Mouse (Mus musculus) Muller cell, postnatal 12 days (primary cell): ENCODE results near the gene Pdzk1ip1.

Experiments used
- DNase-seq: peaks from one replicate; pipeline ENCODE4 v3.0.0-alpha.2; 2015; ENCODE audit errors: inconsistent ontology term

Gene Pdzk1ip1

DNA sequence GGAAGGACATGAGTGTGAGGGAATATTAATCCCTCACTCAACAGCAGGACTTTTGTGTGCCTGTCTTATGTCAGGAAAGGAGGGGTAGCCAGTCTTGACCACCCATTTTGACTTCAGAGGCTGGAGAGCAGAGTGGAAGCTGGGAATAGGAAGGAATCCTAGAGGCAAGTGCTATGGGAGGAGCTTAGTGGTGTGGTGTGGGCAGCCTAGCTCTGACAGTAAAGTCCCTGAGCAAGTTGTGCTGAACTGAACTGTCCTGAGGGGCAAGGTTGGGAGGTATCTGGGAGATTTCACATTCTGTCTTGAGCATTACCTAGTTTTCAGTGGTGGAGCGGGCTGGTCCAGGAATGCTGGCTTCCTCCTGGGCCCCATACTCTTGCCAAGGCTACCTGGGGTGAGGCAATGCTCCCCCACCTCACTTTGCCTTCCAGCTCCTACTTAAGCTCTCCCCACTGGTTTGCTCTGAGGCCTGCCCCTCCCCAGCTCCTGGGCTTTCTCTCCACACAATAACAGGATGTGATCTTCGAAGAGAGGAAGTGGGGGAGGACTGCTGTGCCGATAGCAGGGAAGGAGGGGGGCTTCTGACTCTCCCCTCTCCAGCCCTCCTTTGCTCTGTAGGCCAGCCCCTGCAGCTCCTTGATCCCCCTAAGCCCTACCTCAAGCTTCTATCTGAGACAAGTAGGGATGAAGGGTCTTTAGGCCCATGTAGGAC lies 13.1 kb upstream of the Pdzk1ip1 start:
- DNase-seq, result no peak

GRCm38 (mm10) chr4:115078892-115079820 lies 9.4 kb upstream of the Pdzk1ip1 start:
- DNase-seq, result peak; percentile 46

GRCm38 (mm10) chr4:115079821-115080349 lies 8.6 kb upstream of the Pdzk1ip1 start:
- DNase-seq, result no peak

- no peak for DNase-seq
Measured at GRCm38 (mm10) chr4:115083031-115083430, 5.5 kb upstream of the Pdzk1ip1 start.

GRCm38 (mm10) chr4:115085522-115086095 lies 2.9 kb upstream of the Pdzk1ip1 start:
- peak; percentile 38 for DNase-seq

GRCm38 (mm10) chr4:115086257-115086656 lies 2.3 kb upstream of the Pdzk1ip1 start:
- DNase-seq, result no peak

- DNase-seq, result no peak
Measured at GRCm38 (mm10) chr4:115086763-115087415, 1.6 kb upstream of the Pdzk1ip1 start.

DNA sequence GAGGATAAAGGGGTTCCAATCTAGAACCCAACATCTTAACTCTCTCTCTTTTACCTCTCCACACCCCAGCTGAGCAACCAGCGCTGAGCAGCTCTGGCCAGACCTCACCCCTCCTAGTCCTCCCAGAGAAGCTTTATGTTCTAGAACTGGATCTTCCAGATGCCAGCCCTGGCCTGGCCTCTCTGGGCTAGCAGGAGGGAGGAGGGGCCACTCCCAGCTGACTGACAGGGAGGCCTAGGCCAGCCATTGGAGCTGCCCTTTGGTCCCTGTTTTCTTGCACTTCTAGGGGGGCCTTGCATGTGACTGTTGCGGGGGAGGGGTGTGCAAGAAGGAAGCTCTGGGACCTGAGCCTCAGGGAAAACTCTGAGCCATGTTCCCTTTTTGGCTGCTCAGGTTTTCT lies 2.1 kb downstream of the Pdzk1ip1 start:
- no peak for DNase-seq

GRCm38 (mm10) chr4:115091806-115092205 lies 3.3 kb downstream of the Pdzk1ip1 start:
- DNase-seq, result no peak

GRCm38 (mm10) chr4:115093331-115093864 lies 4.9 kb downstream of the Pdzk1ip1 start:
- DNase-seq, result no peak

DNA sequence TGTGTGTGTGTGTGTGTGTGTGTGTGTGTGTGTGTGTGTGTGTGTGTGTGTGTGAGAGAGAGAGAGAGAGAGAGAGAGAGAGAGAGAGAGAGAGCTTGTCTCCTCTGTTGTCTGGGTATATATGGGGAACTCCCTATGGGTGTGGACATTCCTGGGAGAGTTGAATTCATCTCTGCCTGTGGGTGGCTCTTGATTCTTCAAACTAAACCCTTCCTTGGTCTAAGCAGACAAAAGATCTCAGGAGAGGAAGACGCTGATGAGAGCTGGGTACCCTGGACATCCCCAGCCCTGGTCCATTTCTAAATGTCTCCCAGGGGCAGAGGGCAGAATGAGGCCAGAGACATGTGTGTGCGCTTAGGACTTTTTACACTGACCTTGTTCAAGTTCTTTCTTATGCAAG lies 5.5 kb downstream of the Pdzk1ip1 start:
- no peak for DNase-seq

DNA sequence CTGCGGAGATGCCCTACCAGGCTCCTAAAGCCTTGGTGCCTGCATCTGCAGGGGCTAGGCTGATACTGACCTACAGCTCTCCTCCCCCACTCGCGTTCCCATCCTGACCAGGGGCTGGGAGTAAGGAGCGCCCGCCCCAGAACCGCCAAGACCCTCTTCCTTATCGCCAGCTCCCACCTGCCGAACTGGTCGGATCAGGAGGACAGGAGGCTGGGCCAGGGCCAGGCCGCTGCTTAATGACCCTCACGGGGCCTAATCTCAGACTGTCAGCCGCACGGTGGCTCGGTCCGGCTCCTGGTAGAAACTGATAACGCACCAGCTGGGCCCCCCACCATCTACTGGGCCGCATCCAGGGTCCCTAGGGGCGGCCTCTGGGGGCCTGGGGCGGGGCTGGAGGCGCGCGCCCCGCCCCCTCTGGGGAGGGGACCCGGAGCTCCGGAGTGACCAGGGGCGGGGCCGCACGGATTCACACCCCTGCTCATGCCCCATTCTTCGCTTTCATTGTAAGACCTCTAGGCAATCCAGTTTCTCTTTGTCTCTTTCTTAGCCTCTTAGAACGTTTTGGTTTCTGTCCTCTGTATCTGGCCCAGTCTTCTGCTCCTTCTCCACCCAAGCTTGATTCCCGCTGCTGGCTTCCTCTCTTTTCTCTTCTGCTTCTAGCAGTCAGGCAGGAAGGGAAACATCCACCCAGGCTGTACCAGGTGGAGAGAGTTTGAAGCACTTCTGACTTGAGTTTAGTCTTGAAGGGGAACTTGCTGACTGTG lies 7.3 kb downstream of the Pdzk1ip1 start:
- DNase-seq, result peak; percentile 54

DNA sequence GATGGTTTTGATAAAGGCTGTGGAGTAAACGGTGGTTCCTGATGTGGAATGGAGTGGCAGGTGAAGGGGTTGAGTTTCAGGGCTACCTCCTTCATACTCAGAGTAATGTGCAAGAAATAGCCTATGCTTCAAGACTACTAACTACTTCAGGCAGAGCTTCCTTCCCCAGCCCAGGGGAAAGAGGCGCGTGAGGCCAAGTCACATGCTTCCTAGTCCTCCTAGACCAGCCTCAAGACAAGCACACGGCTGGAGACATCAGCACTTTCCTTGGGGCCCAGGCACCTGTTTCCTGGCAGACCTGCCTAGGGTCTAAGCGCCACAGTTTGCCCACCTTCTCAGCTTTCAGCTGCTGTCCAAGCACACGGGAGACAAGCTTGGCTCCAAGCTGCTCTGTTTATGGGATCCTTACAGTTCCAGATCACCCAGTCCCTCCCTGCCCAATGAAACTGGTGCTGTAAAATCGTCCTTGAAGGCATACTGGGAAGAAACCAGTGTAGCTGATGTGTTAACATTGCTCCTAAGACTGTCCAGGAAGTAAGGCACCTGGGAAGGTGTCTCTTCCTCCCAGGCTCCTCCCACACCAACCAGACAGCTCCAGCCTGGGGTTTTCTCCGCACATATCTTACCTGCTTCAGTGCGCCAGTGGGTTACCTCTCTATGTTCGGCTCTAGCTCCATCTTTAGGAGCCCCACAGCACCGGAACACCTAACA lies 8.1 kb downstream of the Pdzk1ip1 start:
- no peak for DNase-seq

- DNase-seq, result no peak
Measured at GRCm38 (mm10) chr4:115097146-115097496, 8.6 kb downstream of the Pdzk1ip1 start.

- DNase-seq, result peak; percentile 80
Measured at GRCm38 (mm10) chr4:115101682-115102081, 13.2 kb downstream of the Pdzk1ip1 start.

DNA sequence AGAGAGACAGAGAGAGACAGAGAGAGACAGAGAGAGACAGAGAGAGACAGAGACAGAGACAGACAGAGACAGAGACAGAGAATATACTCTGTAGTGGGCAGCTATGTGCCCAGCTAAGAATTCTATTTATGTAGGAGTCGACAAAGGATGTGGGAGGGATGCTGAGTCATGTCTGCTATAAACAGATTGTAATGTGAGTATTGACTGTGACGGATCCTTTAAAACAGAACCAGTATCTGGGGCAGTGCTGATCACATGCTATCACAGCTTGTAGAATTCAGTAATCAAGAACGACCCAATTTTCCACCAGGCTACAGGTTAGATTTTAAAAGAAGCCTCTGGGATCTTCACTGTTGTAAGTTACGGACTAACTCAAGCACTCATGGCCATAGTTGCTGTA lies 15.0 kb downstream of the Pdzk1ip1 start:
- peak; percentile 74 for DNase-seq

DNA sequence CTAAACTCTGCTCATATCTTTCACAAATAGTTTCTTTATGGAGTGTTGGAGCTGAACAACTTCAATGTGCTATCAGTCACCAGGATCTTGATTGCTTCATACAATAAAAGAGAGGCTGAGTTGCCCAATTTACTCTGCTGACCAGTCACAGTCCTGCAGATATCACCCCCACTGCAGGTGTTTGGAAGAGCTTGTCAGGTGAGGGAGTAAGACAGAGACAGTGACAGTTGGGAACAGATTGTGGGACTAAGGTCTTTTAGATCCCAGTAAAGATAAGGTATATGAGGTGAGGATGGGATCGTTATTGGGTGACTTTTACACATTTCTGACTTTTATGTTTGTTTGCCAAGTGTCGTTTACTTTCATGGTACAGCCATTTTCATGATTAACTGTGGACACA lies 22.7 kb downstream of the Pdzk1ip1 start:
- DNase-seq, result no peak

- no peak for DNase-seq
Measured at GRCm38 (mm10) chr4:115113266-115113665, 24.8 kb downstream of the Pdzk1ip1 start.

GRCm38 (mm10) chr4:115119642-115120041 lies 31.1 kb downstream of the Pdzk1ip1 start:
- DNase-seq, result no peak

DNA sequence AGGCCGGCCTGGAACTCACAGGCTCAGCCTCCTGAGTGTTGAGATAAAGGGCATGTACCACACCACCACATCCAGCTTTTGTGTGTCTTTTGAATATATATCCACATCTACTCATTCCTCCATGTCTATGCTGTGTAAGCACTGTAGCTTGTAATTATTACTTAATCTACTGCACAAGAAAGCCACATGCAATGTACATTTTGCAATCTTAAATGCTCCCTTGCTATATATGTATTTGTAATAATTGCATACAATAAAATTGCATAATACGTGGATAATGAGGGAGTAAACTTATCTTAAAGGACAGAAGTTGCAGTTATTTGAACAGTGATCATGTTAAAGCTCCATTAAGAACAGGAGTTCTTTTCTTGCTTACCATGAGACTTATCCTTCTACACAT lies 32.7 kb downstream of the Pdzk1ip1 start:
- no peak for DNase-seq
